Mouse (Mus musculus): ENCODE data around the gene Klk9.

Gene Klk9

GRCm38 (mm10) chr7:43797333-43797769 is 5.7 kb downstream of the Klk9 start, which contains the start of gene Klk8:
Gene Klk8, plus strand, starts transcription at chr7:43797577.
- DNase-seq, result peak; percentile 48

- DNase-seq, result peak; percentile 57
Measured at GRCm38 (mm10) chr7:43797844-43798462, 6.3 kb downstream of the Klk9 start.

- DNase-seq, result no peak
Measured at GRCm38 (mm10) chr7:43799876-43800275, 8.2 kb downstream of the Klk9 start.

- no peak for DNase-seq
Measured at GRCm38 (mm10) chr7:43810994-43811393, 19.3 kb downstream of the Klk9 start, which contains the start of gene Klk7. Gene Klk7, plus strand, starts transcription at chr7:43811294.

GRCm38 (mm10) chr7:43815211-43815610 is 23.5 kb downstream of the Klk9 start:
- DNase-seq, result no peak

GRCm38 (mm10) chr7:43816746-43817145 is 25.1 kb downstream of the Klk9 start:
- DNase-seq, result no peak

GRCm38 (mm10) chr7:43821581-43821980 is 29.9 kb downstream of the Klk9 start:
- no peak for DNase-seq

GRCm38 (mm10) chr7:43824199-43824598 is 32.5 kb downstream of the Klk9 start, which contains the start of gene Klk6:
Gene Klk6, plus strand, starts transcription at chr7:43824499.
- DNase-seq, result no peak

GRCm38 (mm10) chr7:43826056-43826455 is 34.4 kb downstream of the Klk9 start:
- DNase-seq, result no peak

GRCm38 (mm10) chr7:43827706-43828105 is 36.0 kb downstream of the Klk9 start:
- DNase-seq, result no peak

- DNase-seq, result no peak
Measured at GRCm38 (mm10) chr7:43829006-43829405, 37.3 kb downstream of the Klk9 start.

- no peak for DNase-seq
Measured at GRCm38 (mm10) chr7:43841701-43842100, 50.0 kb downstream of the Klk9 start, which contains the start of gene Klk5. Gene Klk5, plus strand, starts transcription at chr7:43841971.

- no peak for DNase-seq
Measured at GRCm38 (mm10) chr7:43843801-43844200, 52.1 kb downstream of the Klk9 start.
